Mouse (Mus musculus): ENCODE results near the gene Spock1.

- TF ChIP-seq CTCF (IDR thresholded peaks at IDR 0.05; ENCODE audit: insufficient read depth, low read length) (no peak), POLR2A (IDR thresholded peaks at IDR 0.05; ENCODE audit: borderline replicate concordance, extremely low read depth, low read depth, low read length) (no peak)
Observed at GRCm38 (mm10) chr13:57525946-57526345, 382.2 kb downstream of the Spock1 start.

Data from lung, adult 2 months (tissue).